In the genomic region with DNA sequence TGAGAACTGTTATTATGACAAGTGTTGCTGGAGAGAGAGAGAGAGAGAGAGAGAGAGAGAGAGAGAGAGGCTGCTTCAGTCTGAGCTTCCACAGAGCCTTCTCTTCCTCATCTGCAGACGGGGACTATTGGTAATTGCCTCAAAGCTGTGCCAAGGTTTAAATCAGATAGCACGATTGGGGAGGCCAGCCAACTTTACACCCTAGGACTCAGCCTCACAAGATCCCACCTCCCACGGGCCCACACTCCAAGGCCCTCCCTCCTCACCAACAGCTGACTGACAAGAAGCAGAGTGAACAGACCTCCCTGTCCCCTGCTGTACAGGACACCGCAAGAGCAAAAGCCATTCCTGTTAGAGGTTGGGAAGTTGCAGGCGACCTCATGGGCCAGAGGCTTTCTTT, we compare ENCODE assay signal across 15 mouse cellular contexts. TPM values are rescaled to one million over a fixed set of nuclear protein-coding genes. Genes with fewer than 3 reads are reported as not detected.
DNase-seq lines count a peak whose midpoint lies in the region; TF ChIP-seq lines count a peak whose summit lies in the region.
"Had no signal": no experiment of that assay in that cellular context is flagged by ENCODE, and none has a peak within 500 bp of the region (broad histone marks: within the 10 kb centered on the region; RNA-seq: fewer than 3 reads in every experiment).

No protein-coding gene starts in this region.

- 33% methylated on average over 5 of the region's 5 CpGs for WGBS in lung, adult 2 months

- H3K4me1 ChIP-seq in lung, adult 2 months (ENCODE audit: control insufficient read depth, insufficient read depth, low read length) = peaks cover 14% of the 10 kb centered on the region
- H3K4me1 ChIP-seq: embryonic facial prominence, embryonic 15.5 days; hindbrain, embryonic 15.5 days; limb, embryonic 12.5 days had no signal

- H3K4me3 ChIP-seq in gastrocnemius, adult 2 months = peak overlapping the region; percentile 72
- no peak overlapping the region for H3K4me3 ChIP-seq in lung, adult 2 months (replicated peaks; ENCODE audit: extremely low read depth, low read depth, low read length)
- H3K4me3 ChIP-seq: embryonic facial prominence, embryonic 15.5 days; hindbrain, embryonic 15.5 days; limb, embryonic 12.5 days had no signal

- peak; percentile 16; the same call in 1 of the 2 replicates for TF ChIP-seq POLR2A in lung, adult 2 months (IDR thresholded peaks at IDR 0.05; ENCODE audit: borderline replicate concordance, extremely low read depth, low read depth, low read length)

- TF ChIP-seq CTCF in gastrocnemius, adult 2 months (IDR thresholded peaks at IDR 0.05) = no peak
- no peak for TF ChIP-seq CTCF in lung, adult 2 months (IDR thresholded peaks at IDR 0.05; ENCODE audit: insufficient read depth, low read length)

- intact Hi-C loops in gastrocnemius, adult 2 months (cut with DNase I) = no loop called here
- intact Hi-C loops in gastrocnemius, postnatal 14 days (cut with DNase I; ENCODE audit: low total_unique reads) = no loop called here

- H3K27ac ChIP-seq in gastrocnemius, adult 2 months = peak overlapping the region; percentile 16; the same call in 1 of the 2 replicates
- H3K27ac ChIP-seq: embryonic facial prominence, embryonic 15.5 days; hindbrain, embryonic 15.5 days; limb, embryonic 12.5 days had no signal

- no peak for DNase-seq in gastrocnemius, adult 2 months
- DNase-seq in gastrocnemius, postnatal 14 days = no peak
- DNase-seq in lung, adult 2 months = no peak
- DNase-seq in lung, postnatal 14 days = no peak
- peak; percentile 29 for DNase-seq in brain, adult 2 months (ENCODE audit: low read depth, low spot score)
- peak; percentile 60 for DNase-seq in lung, postnatal 36 days
- no peak for DNase-seq in right cerebral cortex, adult 18-20 months
- DNase-seq: adrenal gland, adult 2 months; cerebellum, adult 8-10 months; heart, postnatal 14 days; kidney, adult 8-10 months had no signal

RNA-seq across cellular contexts. Expression of gene Cdh5, which starts 6.6 kb away (rescaled TPM):
- 10 to 100 TPM; 36.4 to 46.9 TPM for total RNA-seq in gastrocnemius, adult 2 months (2021)
- total RNA-seq in gastrocnemius, postnatal 14 days (2021) = 100 to 1,000 TPM; 134 to 136 TPM
- polyA plus RNA-seq in lung, adult 2 months (2012; rRNA removed) = 515 and 566 TPM in 2 replicates
- total RNA-seq: megakaryocyte-erythroid progenitor cell, adult 5-6 weeks had no signal

Comparison
In these comparisons a context has a peak if more than half of its experiments do, and no peak if none do; other contexts are left out.
1. DNase-seq: peak in brain, adult 2 months (single experiment) and lung, postnatal 36 days (single experiment); none in gastrocnemius, adult 2 months (single experiment), gastrocnemius, postnatal 14 days (single experiment), lung, adult 2 months (single experiment), lung, postnatal 14 days (single experiment) and right cerebral cortex, adult 18-20 months (single experiment).